Mouse (Mus musculus): ENCODE measurements around the gene Ppa1.

Ppa1 gene

GRCm38 (mm10) chr10:61695703-61696559, 47.6 kb downstream of the Ppa1 start:
- peak; percentile 40 for DNase-seq (ENCODE audit: low spot score)

- no peak for DNase-seq (ENCODE audit: low spot score)
These were observed 48.1 kb downstream of the Ppa1 start for GRCm38 (mm10) chr10:61696560-61696823.

GRCm38 (mm10) chr10:61697028-61697427, 48.7 kb downstream of the Ppa1 start:
- no peak for DNase-seq (ENCODE audit: low spot score)

GRCm38 (mm10) chr10:61704663-61705062, 56.3 kb downstream of the Ppa1 start:
- DNase-seq (ENCODE audit: low spot score): peak; percentile 56

DNA sequence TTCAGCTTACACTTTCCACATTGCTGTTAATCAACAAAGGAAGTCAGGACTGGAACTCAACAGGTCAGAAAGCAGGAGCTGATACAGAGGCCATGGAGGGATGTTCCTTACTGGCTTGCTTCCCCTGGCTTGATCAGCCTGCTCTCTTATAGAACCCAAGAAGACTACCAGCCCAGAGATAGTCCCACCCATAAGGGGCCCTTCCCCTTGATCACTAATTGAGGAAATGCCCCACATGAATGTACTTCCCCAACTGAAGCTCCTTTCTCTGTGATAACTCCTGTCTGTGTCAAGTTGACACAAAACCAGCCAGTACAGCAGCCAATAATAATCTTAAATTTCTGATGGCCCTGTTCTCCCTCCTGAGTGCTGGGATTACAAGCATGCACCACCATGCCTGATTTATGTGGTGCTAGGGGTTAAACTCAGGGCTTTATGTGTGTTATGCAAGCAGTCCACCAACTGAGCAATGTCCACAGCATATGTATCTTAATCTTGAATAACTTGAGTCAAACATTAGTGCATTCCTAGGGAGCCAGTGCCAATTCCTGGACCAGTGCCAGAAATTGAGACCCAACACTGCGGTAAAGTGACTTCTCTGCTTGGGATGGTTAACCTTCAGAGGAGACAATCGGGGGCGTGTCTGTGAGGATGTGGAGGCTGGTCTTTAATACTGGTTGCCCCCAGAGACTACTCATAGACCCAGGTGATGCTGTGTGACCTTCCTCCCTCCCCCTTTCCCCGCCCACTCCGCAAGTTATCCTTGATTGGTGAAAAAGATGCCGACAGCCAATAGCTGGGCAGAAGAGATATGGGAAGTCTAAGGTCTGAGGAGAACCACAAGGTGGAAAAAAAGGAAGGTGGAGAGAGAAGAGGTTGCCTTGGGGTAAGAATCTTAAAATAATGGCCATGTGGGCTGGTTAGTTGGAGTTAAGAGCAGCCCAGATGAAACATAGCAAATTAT, 58.3 kb downstream of the Ppa1 start:
- DNase-seq (ENCODE audit: low spot score): no peak

GRCm38 (mm10) chr10:61713601-61714000, 65.2 kb downstream of the Ppa1 start:
- DNase-seq (ENCODE audit: low spot score): no peak

- no peak for DNase-seq (ENCODE audit: low spot score)
These were observed 65.8 kb downstream of the Ppa1 start for GRCm38 (mm10) chr10:61714146-61714545.

DNA sequence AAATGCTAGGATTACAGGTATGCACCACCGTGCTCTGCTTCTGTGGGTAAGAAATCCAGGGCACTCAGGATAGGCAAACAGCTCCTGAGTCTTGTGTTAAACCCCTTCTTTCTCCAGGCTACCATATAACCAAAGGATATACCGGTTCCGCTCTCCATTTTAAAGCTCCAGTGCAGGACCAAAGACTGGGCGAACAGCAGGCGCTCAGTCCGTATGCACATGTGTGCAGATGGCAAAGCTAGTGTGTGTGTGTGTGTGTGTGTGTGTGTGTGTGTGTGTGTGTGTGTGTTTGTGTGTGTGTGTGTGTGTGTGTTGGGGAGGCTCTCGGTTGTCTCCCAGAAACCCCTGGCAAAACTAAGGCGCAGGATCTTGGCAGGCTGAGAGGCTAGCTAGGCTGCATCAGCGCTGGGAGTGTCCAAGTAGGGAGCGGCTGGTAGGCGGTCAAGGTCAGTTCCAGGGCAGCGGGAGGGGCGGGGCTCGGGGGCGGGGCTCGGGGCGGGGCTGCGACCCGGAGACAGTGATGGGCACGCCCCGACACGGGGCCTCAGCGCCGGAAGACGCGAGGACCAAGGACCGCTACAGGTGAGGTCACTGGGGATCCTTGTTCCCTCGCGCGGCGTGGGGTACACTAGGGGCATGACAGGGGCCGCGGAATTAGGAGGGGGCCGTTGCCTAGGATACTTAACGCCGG, 66.6 kb downstream of the Ppa1 start, which contains the start of gene Aifm2:
Aifm2 (plus strand) TSS at position 493 of the 691 bp plus-strand sequence.
- DNase-seq (ENCODE audit: low spot score): peak; percentile 74

DNA sequence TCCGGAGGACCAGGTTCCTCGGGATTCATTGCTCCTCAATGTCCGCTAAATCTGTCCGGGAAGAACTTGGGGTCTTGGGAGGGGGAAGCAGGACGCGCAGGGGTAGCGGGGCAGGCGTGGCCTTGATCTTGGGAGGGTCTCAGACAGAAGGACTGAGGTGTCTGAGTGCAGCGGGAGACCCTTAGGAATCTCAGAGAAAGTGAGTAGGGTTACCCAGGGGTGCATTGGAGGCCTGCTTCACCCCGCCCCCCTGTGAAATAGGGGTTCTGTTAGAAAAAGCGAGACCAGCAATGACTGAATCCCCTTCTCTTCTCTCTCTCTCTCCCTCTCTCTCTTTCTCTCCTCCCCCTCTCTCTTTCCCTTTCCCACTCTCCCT, 67.1 kb downstream of the Ppa1 start:
- no peak for DNase-seq (ENCODE audit: low spot score)

- DNase-seq (ENCODE audit: low spot score): no peak
These were observed 67.9 kb downstream of the Ppa1 start for GRCm38 (mm10) chr10:61715996-61716864.

GRCm38 (mm10) chr10:61717406-61718296, 69.3 kb downstream of the Ppa1 start:
- no peak for DNase-seq (ENCODE audit: low spot score)

DNA sequence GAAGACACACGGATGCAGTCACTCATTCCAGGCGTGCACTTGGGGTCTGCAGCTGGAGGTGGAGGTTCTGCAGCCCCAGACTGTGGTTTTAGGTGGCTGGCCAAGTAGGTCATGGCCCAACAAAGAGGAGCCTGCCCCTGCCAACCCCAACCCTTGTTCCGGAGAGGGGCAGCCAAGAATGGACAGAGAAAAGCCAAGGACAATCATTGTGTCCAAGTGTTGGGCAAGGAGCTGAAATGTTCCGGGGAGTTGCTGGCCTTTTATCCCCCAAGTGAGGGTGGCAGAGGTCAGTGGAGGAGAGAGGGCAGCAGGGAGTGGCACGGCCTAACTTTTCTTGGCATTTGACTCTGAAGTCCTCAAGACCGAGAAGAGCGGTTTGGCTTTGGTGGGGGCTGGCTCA, 72.0 kb downstream of the Ppa1 start:
- no peak for DNase-seq (ENCODE audit: low spot score)

DNA sequence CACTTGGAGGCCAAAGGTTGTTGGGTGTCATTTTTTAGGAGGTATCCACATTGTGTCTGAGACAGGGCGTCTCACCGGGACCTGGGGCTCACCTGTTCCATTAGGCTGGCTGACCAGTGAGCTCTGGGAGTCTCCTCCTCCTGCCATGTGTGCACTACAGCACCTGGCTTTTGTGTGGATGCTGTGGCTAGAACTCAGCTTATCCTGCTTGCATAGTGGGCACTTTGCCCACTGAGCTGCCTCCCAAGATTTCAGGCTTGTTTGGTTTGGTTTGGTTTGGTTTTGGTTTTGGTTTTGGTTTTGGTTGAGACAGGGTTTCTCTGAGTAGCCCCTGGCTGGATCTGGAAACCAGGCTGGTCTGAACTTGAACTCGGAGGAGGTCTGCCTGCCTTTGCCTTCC, 73.9 kb downstream of the Ppa1 start:
- no peak for DNase-seq (ENCODE audit: low spot score)

- DNase-seq (ENCODE audit: low spot score): no peak
These were observed 74.9 kb downstream of the Ppa1 start for GRCm38 (mm10) chr10:61723271-61723670.

Measured in ovary, postnatal 36 days (tissue).